Mouse (Mus musculus) stomach, postnatal 0 days (tissue): ENCODE measurements around the gene Phb. TPM values are rescaled to one million over a fixed set of nuclear protein-coding genes. Genes with fewer than 3 reads are reported as not detected.
A peak's percentile ranks its signal among the peaks of the same experiment; 100 is the strongest.

Experiments
- ATAC-seq: fragments of 200-750 bp; cut with Nextera tagmentation; 2 replicates; pipeline ENCODE4 v1.8.0; 2017; ENCODE audit not compliant: low FRiP score, low TSS enrichment
- DNase-seq: peaks from one replicate; pipeline ENCODE4 v3.0.0-alpha.2; 2016; ENCODE audit warnings: low spot score
- H3K27ac ChIP-seq: fragments of 300-500 bp; sonication (generic); replicated peaks from 2 replicates; pipeline ENCODE4 v1.5.1; 2014; ENCODE audit warnings: mild to moderate bottlenecking, control low read depth
- H3K27me3 ChIP-seq: fragments of 300-500 bp; sonication (generic); 2 replicates; pipeline ENCODE4 v1.6.1; 2014; ENCODE audit warnings: low read length; ENCODE audit not compliant: control insufficient read depth, insufficient read depth
- H3K36me3 ChIP-seq: fragments of 300-500 bp; sonication (generic); 2 replicates; pipeline ENCODE4 v1.6.1; 2014; ENCODE audit warnings: low read length, mixed read lengths; ENCODE audit not compliant: control insufficient read depth, insufficient read depth
- H3K4me1 ChIP-seq: fragments of 300-500 bp; sonication (generic); replicated peaks from 2 replicates; pipeline ENCODE4 v1.6.1; 2014; ENCODE audit warnings: antibody characterized with exemption; ENCODE audit not compliant: control insufficient read depth, insufficient read depth
- H3K4me2 ChIP-seq: fragments of 300-500 bp; sonication (generic); replicated peaks from 2 replicates; pipeline ENCODE4 v1.6.1; 2014; ENCODE audit warnings: low read depth, mild to moderate bottlenecking, control low read depth, moderate library complexity
- H3K4me3 ChIP-seq: fragments of 300-500 bp; sonication (generic); 2 replicates; pipeline ENCODE4 v1.5.1; 2014; ENCODE audit warnings: low read depth, low read length, control low read depth
- H3K9ac ChIP-seq: fragments of 300-500 bp; sonication (generic); 2 replicates; pipeline ENCODE4 v1.6.1; 2014; ENCODE audit warnings: mild to moderate bottlenecking, low read length, control low read depth, mixed read lengths
- H3K9me3 ChIP-seq: fragments of 300-500 bp; sonication (generic); 2 replicates; pipeline ENCODE4 v1.6.1; 2016; ENCODE audit warnings: low read length; ENCODE audit not compliant: control insufficient read depth
- CTCF ChIP-seq: IDR thresholded peaks from 2 replicates; pipeline ENCODE4 v1.5.1; 2016; ENCODE audit warnings: antibody characterized with exemption, low read depth, mild to moderate bottlenecking, moderate library complexity
- EP300 ChIP-seq: optimal IDR thresholded peaks from 2 replicates; pipeline ENCODE3; 2016; ENCODE audit warnings: antibody characterized with exemption
- WGBS: fragments of 180-500 bp; shearing (Covaris S2); extraction: QIAGEN DNeasy Blood & Tissue Kit; methylation state at CpG from one replicate; pipeline ENCODE4 v1.1.7; 2014; 5-methylcytosine and 5-hydroxymethylcytosine counted together
- polyA plus RNA-seq: library from polyadenylated mRNA; unstranded; fragments of >200 nt; fragmentation: Nextera tagmentation; extraction: Ambion mirVana; gene quantifications from 2 replicates; pipeline ENCODE4 v1.2.1, GENCODE M21; 2015

The Phb gene
- polyA plus RNA-seq, 1 experiment from 2014 or later, result 202 TPM

- no peaks in the 10 kb centered on the region for H3K36me3 ChIP-seq
- 21% methylated on average over 7 of the region's 7 CpGs for WGBS
- no peak overlapping the region for H3K27ac ChIP-seq
- ATAC-seq, result no peak
- no peaks in the 10 kb centered on the region for H3K4me1 ChIP-seq
- no peaks in the 10 kb centered on the region for H3K9me3 ChIP-seq
- TF ChIP-seq EP300 (no peak), CTCF (no peak)
- peak overlapping the region; percentile 85 for H3K4me2 ChIP-seq
- DNase-seq, result no peak
- H3K27me3 ChIP-seq, result no peaks in the 10 kb centered on the region
- peak overlapping the region; percentile 96 for H3K9ac ChIP-seq
- peak overlapping the region; percentile 74 for H3K4me3 ChIP-seq
These were observed 47.7 kb downstream of the Phb start for GRCm38 (mm10) chr11:95714411-95714810.

- H3K4me3 ChIP-seq, result no peak overlapping the region
- H3K4me2 ChIP-seq, result no peak overlapping the region
- no peaks in the 10 kb centered on the region for H3K9me3 ChIP-seq
- TF ChIP-seq CTCF, result no peak
- no peak for TF ChIP-seq EP300
- no peak for DNase-seq
- H3K27me3 ChIP-seq, result no peaks in the 10 kb centered on the region
- 58% methylated on average over 8 of the region's 8 CpGs for WGBS
- no peaks in the 10 kb centered on the region for H3K4me1 ChIP-seq
- no peak overlapping the region for H3K9ac ChIP-seq
- ATAC-seq, result no peak
- H3K36me3 ChIP-seq, result no peaks in the 10 kb centered on the region
- no peak overlapping the region for H3K27ac ChIP-seq
These were observed 49.4 kb downstream of the Phb start for GRCm38 (mm10) chr11:95716136-95716535.

GRCm38 (mm10) chr11:95719356-95719755 lies 52.6 kb downstream of the Phb start:
- TF ChIP-seq CTCF (no peak), EP300 (no peak)
- no peaks in the 10 kb centered on the region for H3K4me1 ChIP-seq
- H3K27ac ChIP-seq, result no peak overlapping the region
- H3K4me2 ChIP-seq, result no peak overlapping the region
- no peak overlapping the region for H3K4me3 ChIP-seq
- no peak for ATAC-seq
- H3K27me3 ChIP-seq, result no peaks in the 10 kb centered on the region
- H3K9me3 ChIP-seq, result no peaks in the 10 kb centered on the region
- WGBS, result 64% methylated on average over 3 of the region's 3 CpGs
- H3K9ac ChIP-seq, result no peak overlapping the region
- DNase-seq, result peak; percentile 15
- H3K36me3 ChIP-seq, result no peaks in the 10 kb centered on the region

GRCm38 (mm10) chr11:95723287-95723686 lies 56.5 kb downstream of the Phb start, which contains the start of gene B130006D01Rik:
Gene B130006D01Rik (plus strand): TSS chr11:95723587.
- Histone ChIP-seq H3K27ac (no peak within 1 kb of the TSS), H3K9me3 (no peaks in the 10 kb centered on the region), H3K9ac (no peak within 1 kb of the TSS), H3K36me3 (no peaks in the 10 kb centered on the region), H3K4me3 (no peak within 1 kb of the TSS), H3K4me1 (no peaks in the 10 kb centered on the region), H3K4me2 (no peak within 1 kb of the TSS), H3K27me3 (no peaks in the 10 kb centered on the region)
- WGBS, result 81% methylated on average over 5 of the region's 5 CpGs
- ATAC-seq (no peak), DNase-seq (no peak)
- TF ChIP-seq EP300 (no peak), CTCF (no peak)

GRCm38 (mm10) chr11:95724466-95724865 lies 57.7 kb downstream of the Phb start:
- Histone ChIP-seq H3K4me1 (no peaks in the 10 kb centered on the region), H3K4me2 (no peak overlapping the region), H3K9me3 (no peaks in the 10 kb centered on the region), H3K36me3 (no peaks in the 10 kb centered on the region), H3K27ac (no peak overlapping the region), H3K4me3 (no peak overlapping the region), H3K27me3 (no peaks in the 10 kb centered on the region), H3K9ac (no peak overlapping the region)
- ATAC-seq, result no peak
- 79% methylated on average over 4 of the region's 4 CpGs for WGBS
- TF ChIP-seq CTCF (no peak), EP300 (no peak)
- DNase-seq, result no peak

- H3K4me3 ChIP-seq, result no peak overlapping the region
- H3K4me2 ChIP-seq, result no peak overlapping the region
- H3K27ac ChIP-seq, result no peak overlapping the region
- H3K27me3 ChIP-seq, result no peaks in the 10 kb centered on the region
- H3K9ac ChIP-seq, result no peak overlapping the region
- no peaks in the 10 kb centered on the region for H3K4me1 ChIP-seq
- TF ChIP-seq CTCF (no peak), EP300 (no peak)
- 52% methylated on average over 4 of the region's 4 CpGs for WGBS
- no peak for DNase-seq
- no peaks in the 10 kb centered on the region for H3K9me3 ChIP-seq
- no peaks in the 10 kb centered on the region for H3K36me3 ChIP-seq
- ATAC-seq, result no peak
These were observed 59.4 kb downstream of the Phb start for GRCm38 (mm10) chr11:95726156-95726555.
